Mouse (Mus musculus) gastrocnemius, adult 2 months (tissue): Measurements from ENCODE around the gene Prkca. TPM values are rescaled to one million over a fixed set of nuclear protein-coding genes. Genes with fewer than 3 reads are reported as not detected.

ENCODE experiments used
- DNase-seq: peaks from one replicate; pipeline ENCODE4 v3.0.0; 2022
- H3K27ac ChIP-seq: fragments of 200-600 bp; 2 replicates; pipeline ENCODE4 v1.8.1; 2022; ENCODE audit warnings: mild to moderate bottlenecking
- H3K4me3 ChIP-seq: fragments of 200-600 bp; 2 replicates; pipeline ENCODE4 v1.8.1; 2022; ENCODE audit warnings: mild to moderate bottlenecking, moderate library complexity
- CTCF ChIP-seq: fragments of 200-600 bp; IDR thresholded peaks from 2 replicates; pipeline ENCODE4 v1.8.1; 2022; ENCODE audit warnings: antibody characterized with exemption, mild to moderate bottlenecking, moderate library complexity
- intact Hi-C: fragments of 180-260 bp; cut with DNase I; formaldehyde crosslinking; loops from one replicate; pipeline ENCODE4 v1.15.1; 2025
- total RNA-seq, 2 experiments: library from RNA; stranded (reverse); gene quantifications; 2 replicates each; pipeline ENCODE4 v1.2.3; 2021

Gene Prkca
- total RNA-seq, 2 experiments from 2014 or later: 54.9 to 57.8 TPM

- no peak overlapping the region for H3K4me3 ChIP-seq
- DNase-seq: no peak
- intact Hi-C loops: no loop called here
- no peak overlapping the region for H3K27ac ChIP-seq
- TF ChIP-seq CTCF: no peak
Measured at GRCm38 (mm10) chr11:108162639-108163038, 181.1 kb downstream of the Prkca start.

- DNase-seq: no peak
- Histone ChIP-seq H3K27ac (no peak overlapping the region), H3K4me3 (no peak overlapping the region)
- intact Hi-C loops: no loop called here
- no peak for TF ChIP-seq CTCF
Measured at GRCm38 (mm10) chr11:108162110-108162509, 181.6 kb downstream of the Prkca start.

GRCm38 (mm10) chr11:108160056-108160455 is 183.7 kb downstream of the Prkca start:
- Histone ChIP-seq H3K4me3 (no peak overlapping the region), H3K27ac (no peak overlapping the region)
- no peak for TF ChIP-seq CTCF
- intact Hi-C loops: no loop called here
- no peak for DNase-seq

- TF ChIP-seq CTCF: no peak
- no peak overlapping the region for H3K27ac ChIP-seq
- no peak overlapping the region for H3K4me3 ChIP-seq
- intact Hi-C loops: no loop called here
- no peak for DNase-seq
Measured at GRCm38 (mm10) chr11:108158046-108158445, 185.7 kb downstream of the Prkca start.

- Histone ChIP-seq H3K4me3 (no peak overlapping the region), H3K27ac (no peak overlapping the region)
- TF ChIP-seq CTCF: no peak
- intact Hi-C loops: no loop called here
- DNase-seq: no peak
Measured at GRCm38 (mm10) chr11:108157074-108157473, 186.7 kb downstream of the Prkca start.

GRCm38 (mm10) chr11:108156107-108156506 is 187.6 kb downstream of the Prkca start:
- intact Hi-C loops: no loop called here
- H3K27ac ChIP-seq: no peak overlapping the region
- no peak for TF ChIP-seq CTCF
- H3K4me3 ChIP-seq: no peak overlapping the region
- no peak for DNase-seq

GRCm38 (mm10) chr11:108155088-108155580 is 188.6 kb downstream of the Prkca start:
- H3K4me3 ChIP-seq: no peak overlapping the region
- intact Hi-C loops: no loop called here
- no peak for DNase-seq
- no peak for TF ChIP-seq CTCF
- H3K27ac ChIP-seq: no peak overlapping the region

- intact Hi-C loops: no loop called here
- Histone ChIP-seq H3K4me3 (no peak overlapping the region), H3K27ac (peak overlapping the region; percentile 31; the same call in 1 of the 2 replicates)
- no peak for DNase-seq
- TF ChIP-seq CTCF: no peak
Measured at GRCm38 (mm10) chr11:108153997-108154841, 189.5 kb downstream of the Prkca start.

- DNase-seq: no peak
- intact Hi-C loops: no loop called here
- Histone ChIP-seq H3K4me3 (no peak overlapping the region), H3K27ac (no peak overlapping the region)
- TF ChIP-seq CTCF: no peak
Measured at GRCm38 (mm10) chr11:108152591-108152990, 191.1 kb downstream of the Prkca start.

GRCm38 (mm10) chr11:108150410-108150809 is 193.3 kb downstream of the Prkca start:
- peak; percentile 81 for DNase-seq
- peak overlapping the region; percentile 62 for H3K27ac ChIP-seq
- no peak overlapping the region for H3K4me3 ChIP-seq
- no peak for TF ChIP-seq CTCF
- intact Hi-C loops: no loop called here

- no peak for DNase-seq
- TF ChIP-seq CTCF: no peak
- Histone ChIP-seq H3K4me3 (no peak overlapping the region), H3K27ac (no peak overlapping the region)
- intact Hi-C loops: no loop called here
Measured at GRCm38 (mm10) chr11:108149187-108149586, 194.5 kb downstream of the Prkca start.

- H3K27ac ChIP-seq: peak overlapping the region; percentile 50; the same call in 1 of the 2 replicates
- no peak for DNase-seq
- intact Hi-C loops: no loop called here
- no peak for TF ChIP-seq CTCF
- no peak overlapping the region for H3K4me3 ChIP-seq
Measured at GRCm38 (mm10) chr11:108148491-108148890, 195.2 kb downstream of the Prkca start.

GRCm38 (mm10) chr11:108145752-108146496 is 197.8 kb downstream of the Prkca start:
- intact Hi-C loops: no loop called here
- no peak for TF ChIP-seq CTCF
- H3K4me3 ChIP-seq: no peak overlapping the region
- no peak overlapping the region for H3K27ac ChIP-seq
- no peak for DNase-seq
